Mouse (Mus musculus): ENCODE data around the gene Rplp0.
"Not testable (repeated sequence)": the region's sequence is repeated elsewhere in the genome, so short reads cannot be mapped to it uniquely, and the experiment has no call there.

The Rplp0 gene

DNA sequence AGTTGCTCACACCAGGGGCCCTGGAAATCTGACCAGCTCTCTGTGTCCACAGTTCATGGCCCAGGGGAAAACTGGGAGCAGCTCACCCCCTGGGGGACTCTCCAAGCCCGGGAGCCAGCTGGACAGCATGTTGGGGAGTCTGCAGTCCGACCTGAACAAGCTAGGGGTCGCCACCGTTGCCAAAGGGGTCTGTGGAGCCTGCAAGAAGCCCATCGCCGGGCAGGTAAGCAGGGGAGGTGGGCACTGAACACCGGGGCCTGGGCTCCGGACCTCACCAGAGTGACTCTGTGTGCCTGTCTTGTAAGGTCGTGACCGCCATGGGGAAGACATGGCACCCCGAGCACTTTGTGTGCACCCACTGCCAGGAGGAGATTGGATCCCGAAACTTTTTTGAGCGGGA is 7.5 kb upstream of the Rplp0 start:
- no peak for DNase-seq

DNA sequence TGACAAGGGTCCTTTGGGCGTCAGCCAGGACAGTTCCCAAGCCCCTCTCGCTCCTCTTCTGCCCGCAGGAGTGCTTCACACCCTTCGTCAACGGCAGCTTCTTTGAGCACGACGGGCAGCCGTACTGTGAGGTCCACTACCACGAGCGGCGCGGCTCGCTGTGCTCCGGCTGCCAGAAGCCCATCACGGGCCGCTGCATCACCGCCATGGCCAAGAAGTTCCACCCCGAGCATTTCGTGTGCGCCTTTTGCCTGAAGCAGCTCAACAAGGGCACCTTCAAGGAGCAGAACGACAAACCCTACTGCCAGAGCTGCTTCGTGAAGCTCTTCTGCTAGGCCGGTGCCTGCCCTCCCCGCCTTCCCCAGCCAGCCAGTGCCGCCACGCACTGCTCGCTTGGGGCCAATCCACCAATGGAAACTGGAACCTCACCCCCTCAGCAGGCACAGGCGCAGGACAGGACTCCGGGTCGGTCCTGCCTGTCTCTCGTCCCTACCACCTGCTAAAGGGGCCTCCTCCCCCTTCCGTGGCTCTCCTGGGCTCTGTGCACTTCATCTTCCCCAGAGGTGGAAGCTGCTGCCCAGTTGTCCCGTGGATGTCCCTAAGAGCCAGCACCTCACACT is 5.4 kb upstream of the Rplp0 start:
- DNase-seq = peak in 1 of 2 experiments; percentile 49

DNA sequence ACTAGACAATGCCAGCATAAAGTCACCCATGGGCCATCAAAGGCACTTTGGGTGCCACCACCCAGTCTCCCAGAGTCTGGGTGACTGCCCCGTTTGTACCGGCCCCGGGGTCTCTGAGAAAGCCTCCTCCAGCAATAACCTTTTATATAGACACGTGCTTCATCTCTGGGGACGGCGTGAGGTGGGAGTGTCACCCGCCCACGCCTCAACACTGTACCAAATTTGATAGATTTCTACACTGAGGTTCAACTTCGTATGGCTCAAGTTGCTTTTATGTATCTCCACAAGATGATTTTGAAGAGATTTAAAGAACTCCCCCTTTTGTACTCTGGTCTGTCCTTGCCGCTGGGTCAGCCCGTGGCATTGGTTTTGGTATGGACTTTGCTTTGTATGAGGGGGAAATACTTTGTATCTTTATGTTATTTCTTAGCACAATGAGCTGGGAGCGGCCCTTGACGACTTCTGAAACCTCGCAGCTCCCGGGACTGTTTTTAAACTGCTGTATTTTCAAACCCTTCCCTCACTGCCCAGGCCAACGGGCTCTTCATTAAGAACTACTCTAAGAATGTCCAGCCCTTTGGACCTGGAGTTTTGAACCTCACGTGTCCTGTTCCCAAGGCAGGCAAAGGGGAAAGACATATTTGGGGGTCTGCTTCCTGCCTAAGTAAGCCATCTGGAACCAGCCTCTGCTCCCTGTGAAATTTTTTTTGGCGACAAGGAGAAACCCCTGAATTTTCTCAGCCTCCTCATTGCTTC is 4.6 kb upstream of the Rplp0 start:
- no peak for DNase-seq

DNA sequence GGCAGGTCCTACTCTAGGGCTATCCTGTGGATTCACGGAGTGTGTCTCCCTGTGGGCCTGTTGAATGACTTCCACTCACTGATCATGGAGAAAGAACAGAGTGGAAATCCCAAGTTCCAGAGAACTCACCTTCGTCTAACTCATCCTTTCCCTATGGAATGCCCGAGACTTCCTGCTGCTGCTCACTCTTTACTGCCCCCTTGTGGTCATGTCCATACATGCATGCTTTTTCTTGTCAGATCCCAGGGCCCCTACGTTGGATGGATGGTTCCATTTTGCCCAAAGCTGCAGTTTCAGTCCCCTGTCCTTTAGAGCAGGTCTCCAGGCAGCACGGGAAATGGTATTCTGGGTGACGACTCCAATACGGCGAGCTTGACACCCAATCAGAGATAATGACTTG is 3.0 kb upstream of the Rplp0 start:
- DNase-seq = peak; percentile 81 to 88

DNA sequence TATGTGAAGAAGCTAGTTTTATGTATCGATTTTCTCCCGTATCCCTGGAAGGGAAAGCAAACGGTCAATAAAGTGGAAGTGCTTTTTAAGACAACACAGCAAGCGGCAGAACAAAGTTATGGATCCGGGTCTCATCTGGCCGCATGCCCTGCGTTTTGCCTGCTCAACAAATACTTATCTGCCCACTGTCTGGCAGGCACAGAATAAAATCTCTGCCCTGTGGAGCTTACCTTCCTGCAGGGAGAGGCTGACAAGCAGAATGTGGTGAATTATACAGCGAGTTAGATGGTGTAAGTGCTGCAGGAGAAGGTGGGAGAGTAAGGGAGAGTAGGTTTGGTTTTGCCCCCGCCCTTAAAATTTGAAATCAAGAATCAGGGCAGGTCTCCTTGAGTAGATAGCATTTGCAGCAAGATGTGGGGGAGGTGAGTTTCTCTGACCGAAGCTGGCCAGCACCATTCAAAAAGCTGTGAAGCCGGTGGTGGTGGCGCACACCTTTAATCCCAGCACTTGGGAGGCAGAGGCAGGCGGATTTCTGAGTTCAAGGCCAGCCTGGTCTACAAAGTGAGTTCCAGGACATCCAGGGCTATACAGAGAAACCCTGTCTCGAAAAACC is 979 bp upstream of the Rplp0 start:
- no peak for DNase-seq

DNA sequence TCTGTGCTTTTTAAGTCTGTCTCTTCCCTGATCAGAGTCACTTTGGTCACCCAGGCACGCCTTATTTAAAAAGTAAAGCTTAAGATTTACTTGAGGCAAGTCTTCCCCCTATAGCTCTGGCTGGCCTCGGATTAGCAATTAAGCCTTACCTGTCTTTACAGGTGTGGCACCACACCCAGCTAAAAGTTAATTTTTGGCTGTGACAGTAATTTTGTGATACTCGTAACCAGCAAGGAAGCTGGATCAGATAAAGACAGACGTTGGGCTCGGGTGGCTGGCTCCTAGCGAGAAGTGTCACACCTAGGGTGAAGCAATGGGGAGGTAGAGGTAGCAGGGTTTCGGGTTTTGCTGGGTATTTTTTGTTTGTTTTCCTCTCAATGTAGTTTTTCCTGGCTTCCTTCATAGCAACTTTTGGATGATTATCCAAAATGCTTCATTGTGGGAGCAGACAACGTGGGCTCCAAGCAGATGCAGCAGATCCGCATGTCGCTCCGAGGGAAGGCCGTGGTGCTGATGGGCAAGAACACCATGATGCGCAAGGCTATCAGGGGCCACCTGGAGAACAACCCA is 1.2 kb downstream of the Rplp0 start:
- DNase-seq = no peak

DNA sequence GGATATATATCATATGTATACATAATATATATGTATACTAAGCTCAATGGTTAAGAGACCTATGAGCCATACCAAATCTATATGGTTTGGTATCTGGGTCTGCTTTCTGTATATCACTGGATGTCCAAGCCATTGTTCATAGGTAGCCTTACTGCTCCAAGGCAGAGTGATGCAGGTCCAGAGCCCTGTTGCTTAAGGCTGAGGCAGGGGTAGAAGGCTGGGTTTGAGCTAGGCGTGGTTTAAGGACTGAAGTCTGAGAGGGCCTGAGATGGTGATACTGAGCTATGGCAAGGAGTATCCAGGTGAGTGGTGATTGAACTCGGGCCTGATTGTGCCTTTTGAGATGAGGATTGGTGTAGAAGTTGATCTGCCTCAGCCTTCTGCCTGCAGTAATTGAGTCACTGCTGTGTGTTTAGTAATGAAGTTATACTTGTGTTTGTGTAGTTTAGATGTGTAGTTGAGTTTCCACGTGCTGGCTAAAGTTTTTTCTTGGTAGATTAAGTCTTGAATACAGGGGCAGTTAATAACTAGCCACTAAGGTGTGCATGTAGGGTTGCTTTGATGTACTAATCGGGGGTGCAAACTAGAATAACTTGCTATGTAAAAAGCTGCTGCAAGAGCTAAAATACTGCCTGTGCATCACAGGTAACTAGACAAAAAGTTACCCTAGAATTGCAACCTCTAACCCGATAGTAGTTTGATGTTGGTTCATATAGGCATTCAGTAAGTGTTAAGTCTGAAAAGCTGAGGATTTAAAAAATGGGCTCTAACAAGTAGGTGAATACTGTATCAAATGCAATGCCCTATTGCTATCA is 4.7 kb downstream of the Rplp0 start:
- DNase-seq = no peak

DNA sequence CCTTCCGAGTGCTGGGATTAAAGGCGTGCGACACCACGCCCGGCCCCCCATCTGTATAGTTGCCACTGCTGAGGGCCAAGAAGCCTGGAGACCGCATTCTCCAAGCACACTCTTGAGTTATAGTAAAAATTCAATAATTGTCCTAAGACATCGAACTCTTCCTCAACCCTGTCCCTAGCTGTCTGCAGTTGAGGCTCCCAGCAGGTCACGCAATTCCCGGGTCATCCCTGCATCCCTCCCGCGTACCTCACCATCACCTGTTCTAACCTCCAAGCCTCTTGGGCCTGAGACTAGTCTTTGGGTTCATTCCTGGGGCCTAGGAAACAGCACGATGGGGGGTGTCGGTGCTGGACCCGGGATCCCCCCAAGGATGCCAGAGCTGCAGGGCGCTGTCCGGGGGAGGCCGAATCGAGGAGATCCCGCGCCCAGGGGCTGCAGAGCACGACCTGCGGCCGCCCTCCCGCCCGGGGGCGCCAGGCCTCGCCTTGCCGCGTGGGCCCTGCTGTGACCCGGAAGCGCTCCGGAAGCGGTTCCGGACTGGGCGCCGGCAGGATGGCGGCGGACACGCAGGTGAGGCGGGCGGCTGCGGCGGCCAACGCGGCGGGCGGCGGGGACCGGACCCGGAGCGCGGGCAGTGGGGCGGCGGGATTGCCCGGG is 5.6 kb downstream of the Rplp0 start, which contains the start of gene Gcn1l1:
Gcn1l1 (plus strand) TSS at position 518 of the 657 bp plus-strand sequence.
- peak; percentile 83 to 91 for DNase-seq

DNA sequence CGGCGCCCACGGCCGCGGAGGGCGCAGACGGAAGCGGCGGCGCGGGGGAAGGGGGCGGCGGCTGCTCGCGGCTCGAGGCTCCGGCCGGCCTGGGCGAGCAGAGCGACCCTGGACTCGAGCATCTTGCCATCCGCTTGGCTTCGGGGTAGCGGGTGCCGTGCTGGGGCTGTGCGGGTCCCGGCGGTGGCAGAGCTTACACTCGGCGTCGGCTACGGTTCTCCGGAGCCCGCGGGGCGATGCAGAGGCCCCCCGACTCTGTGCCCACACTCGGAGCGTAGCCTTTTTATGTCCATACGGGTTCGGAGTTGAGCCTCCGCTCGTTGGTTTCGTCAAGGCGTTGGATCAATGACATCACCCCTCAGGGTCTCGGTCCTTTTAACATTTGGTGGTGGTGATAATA is 6.1 kb downstream of the Rplp0 start:
- no peak for DNase-seq

DNA sequence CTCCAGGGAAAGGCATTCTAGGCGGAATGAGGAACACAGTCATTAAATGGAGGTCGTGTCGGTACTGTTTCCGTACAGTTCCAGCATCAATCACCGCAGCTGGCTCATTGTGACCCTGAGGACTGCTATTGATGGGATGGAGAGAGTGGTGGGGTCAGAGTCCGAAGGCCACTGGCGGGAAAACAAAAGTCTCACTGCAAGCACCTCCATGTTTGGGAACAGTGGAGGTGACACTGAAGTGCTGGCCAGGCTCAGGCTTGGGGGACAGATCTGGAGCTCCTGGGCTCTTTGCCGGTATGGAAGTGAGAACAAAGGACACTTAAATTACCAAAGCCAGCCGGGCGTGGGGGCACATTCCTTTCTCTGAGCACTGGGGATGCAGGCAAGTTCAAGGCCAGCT is 9.4 kb downstream of the Rplp0 start:
- peak; percentile 19 to 49 for DNase-seq

DNA sequence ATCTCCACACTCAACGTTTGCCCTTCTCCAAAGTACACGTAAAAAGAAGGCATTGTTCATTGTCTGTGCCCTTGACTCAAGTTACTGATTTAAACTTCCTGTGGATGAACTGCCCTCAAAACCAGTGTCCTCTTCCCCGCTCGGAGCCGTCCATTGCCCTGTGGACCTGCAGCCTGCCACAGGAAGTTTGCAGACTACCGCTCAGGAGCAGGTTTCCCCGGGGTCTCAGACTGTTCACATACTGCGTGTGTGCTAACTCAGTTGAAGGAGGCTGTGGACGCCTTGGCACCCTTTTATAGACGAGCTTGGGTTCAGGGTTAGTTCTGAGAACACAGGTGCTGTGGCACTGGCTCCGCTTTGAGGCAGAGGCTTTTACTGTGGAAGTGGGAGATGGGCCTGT is 10.0 kb downstream of the Rplp0 start:
- peak; percentile 40 to 47 for DNase-seq

DNA sequence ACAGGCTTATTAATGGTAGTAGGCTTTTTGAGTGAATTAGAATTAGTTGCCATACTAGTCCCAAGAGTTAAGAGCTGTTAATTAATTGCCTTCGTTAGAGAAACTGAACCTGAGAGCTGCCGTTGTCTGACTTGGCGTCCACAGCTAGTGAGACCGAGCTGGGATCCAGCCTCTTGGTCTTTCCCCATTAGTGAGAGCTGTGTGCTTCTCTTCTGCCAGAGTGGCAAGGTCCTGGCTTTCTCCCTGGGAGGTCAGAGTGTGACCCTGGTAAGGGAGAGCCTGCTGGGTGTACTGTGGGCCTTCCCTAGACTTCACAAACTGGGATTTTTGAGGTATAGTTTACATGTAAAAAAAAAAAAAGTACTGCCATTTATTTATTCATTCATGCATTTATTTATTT is 10.5 kb downstream of the Rplp0 start:
- DNase-seq = no peak

DNA sequence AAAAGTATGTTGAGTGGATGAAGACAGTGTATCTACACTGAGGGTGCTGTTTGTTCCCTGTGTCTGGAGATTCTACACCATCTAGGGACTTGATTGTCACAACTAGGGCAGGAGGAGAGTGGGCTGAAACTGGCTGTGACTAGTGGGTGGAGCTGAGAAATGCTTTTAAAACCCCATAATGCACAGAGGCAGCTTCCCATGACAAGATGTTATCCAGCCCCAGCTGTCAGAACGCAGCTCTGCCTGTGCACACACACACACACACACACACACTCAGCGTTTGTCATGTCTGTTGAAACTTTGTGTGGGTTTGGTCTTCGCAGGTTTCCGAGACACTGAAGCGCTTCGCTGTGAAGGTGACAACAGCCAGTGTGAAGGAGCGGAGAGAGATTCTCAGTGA is 11.8 kb downstream of the Rplp0 start:
- no peak for DNase-seq

DNA sequence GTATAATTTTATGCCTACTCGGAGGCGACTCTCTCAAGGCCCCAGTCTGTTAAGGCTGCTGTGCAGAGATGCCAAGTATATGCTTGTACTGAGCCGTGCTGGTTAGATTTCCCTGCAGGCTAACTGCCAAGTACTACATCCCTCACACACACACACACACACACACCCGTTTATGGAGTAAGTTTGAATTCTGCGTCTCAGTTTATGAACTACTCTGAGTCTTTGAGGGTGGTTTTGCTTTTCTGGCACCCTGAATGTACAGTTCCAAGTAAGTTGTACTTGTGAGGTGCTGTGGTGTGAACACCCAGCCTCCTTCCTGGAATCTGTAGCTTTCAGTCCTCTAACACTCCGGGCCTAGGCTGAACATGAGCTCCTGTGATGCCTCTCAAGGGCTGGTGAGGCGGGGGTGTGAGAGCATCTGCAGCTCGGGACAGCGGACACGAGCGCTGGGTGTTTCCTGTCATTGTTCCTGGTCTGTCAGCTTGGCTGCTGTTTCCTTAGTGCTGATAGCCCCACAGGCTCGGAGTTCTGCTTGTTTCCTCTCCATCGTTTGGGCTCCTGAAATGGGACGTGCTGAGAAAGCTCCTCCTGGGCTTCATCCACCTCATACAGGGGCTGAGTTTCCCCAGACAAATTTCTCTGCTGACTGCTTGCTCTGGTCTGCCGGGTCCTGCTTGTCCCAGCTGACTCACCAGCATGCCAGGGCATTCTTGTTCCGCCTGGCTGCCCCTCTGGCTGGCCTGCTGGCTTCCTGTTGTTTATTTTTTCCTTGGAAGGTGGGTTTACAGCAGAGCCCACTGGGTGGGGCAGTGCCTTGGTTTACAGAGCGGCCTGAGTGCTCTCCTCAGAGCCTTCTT is 13.6 kb downstream of the Rplp0 start:
- DNase-seq = peak; percentile 76 to 86

DNA sequence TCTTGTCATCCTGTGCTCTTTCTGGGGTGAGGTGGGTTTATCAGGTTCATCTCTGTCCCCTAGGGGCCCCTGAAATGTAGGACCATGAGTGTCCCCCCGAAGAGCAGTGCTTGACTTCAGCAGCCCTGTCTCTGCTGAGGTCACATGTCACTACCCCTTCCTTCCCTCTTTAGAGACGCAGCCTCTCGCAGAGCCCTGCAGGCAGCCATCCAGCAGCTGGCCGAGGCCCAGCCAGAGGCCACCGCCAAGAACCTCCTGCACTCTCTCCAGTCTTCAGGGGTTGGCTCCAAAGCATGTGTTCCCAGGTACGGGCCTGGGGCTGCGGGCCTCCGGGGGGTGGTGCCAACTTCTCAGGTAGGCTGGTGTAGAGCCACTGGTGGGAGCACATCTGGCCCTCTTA is 15.7 kb downstream of the Rplp0 start:
- no peak for DNase-seq

DNA sequence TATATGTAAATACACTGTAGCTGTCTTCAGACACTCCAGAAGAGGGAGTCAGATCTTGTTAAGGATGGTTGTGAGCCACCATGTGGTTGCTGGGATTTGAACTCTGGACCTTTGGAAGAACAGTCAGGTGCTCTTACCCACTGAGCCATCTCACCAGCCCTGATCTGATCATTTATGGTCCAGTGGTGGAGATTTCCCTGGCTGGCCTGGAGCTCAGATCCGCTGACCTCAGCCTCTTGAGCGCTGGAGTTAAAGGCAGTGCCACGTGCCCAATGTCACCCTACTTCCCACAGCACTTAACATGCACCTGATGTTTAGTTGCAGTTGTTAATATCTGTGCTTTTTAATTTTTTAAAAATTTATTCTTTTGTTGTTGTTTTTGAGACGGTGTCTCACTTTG is 18.4 kb downstream of the Rplp0 start:
- not testable (repeated sequence) for DNase-seq

DNA sequence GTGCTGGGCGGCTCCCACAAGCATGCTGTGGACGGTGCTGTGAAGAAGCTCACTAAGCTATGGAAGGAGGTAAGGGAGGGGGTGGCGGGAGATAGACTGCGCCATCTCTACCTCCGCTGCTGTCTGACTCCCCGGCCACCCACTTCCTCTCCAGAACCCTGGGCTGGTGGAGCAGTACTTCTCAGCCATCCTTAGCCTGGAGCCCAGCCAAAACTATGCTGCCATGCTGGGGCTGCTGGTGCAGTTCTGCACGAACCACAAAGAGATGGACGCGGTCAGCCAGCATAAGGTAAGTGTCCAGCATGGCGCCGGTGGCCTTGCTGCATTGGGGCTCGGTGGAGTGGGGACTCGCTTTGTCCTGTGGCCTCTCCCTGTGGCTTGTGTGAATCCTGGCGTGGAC is 19.7 kb downstream of the Rplp0 start:
- no peak for DNase-seq

DNA sequence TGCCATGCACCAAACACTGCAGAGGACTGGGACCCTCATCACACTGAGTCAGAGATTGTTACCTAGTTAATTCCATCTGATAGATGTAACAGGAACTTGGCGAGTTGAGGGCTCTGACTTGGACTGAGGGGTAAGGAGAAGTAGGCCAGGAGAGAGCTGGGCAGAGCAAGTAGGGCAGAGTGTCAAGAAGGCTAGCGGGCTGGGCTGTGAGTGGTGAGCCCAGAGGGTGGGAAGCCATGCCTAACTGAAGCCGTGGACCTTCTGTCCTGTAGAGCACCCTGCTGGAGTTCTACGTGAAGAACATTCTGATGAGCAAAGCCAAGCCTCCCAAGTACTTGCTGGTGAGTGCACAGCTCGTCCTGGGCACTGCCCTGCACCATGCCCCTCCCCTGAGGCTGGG is 20.1 kb downstream of the Rplp0 start:
- DNase-seq = no peak

DNA sequence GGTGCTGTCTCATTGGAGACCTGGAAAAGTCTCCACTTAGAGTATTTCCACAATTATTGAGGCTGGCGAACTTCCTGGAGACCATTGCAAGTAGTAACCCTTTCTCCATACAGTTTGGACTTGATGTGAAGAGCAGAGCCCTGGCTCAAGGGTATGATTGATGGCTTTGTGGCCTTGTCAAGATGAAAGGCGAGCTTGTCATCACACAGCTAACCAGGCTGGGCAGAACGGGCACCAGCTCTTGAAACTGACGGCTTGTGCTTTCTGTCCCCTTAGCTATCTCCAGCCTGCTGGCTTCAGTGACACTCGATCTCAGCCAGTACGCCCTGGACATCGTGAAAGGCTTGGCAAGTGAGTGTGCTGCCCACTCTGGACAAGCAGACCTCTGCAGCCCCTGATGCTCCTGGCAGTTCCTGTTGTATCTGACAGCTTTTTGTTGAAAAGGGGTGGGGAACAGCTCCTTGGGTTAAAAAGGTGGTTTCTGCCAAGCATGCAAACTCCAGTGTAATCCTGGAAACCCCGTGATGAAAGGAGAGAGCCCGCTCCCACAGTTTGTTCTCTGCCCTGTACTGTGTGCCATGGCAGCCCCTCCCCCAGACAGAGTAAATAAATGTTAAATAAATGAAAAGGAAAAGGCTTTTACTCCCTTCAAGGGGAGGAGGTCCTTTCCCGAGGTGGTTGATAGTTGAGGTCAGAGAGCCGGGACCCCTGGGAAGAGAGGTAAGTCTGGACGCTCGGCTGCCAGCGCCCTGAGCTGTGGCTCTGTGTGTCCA is 21.1 kb downstream of the Rplp0 start:
- no peak for DNase-seq

DNA sequence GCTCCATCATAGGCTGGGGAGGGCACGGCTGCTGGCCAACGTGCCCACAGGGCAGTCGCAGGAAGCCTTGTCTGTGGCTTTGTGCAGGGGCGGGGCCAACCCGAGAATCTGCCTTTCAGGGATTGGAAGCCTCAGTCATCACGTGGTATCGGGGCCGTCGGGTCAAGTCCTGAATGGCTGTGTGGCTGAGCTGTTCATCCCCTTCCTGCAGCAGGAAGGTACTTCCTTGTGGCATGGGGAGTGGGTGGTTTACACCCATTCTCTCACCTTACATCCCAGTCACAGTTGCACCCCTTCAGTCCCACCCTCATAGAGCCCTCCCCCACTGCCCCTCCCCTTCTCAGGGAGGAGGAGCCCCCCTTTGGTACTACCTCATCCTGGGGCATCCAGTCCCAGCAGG is 22.4 kb downstream of the Rplp0 start:
- no peak for DNase-seq

DNA sequence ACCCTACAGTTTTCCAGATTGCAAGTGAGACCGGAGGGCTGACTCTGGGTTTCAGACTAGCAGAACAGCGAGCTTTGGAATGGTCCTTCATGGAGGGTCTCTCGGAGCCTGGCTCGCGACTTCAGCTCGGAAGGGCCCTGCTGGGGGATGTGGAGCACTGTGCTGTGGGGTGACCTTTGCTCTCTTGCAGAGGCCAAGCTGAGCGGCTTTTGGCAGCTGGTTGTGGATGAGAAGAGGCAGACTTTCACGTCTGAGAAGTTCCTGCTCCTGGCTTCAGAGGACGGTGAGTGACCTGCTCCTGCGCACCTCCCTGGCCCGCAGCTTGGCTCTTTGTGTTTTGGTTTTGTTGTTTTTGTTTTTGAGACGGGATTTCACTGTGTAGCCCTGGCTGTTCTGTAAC is 26.3 kb downstream of the Rplp0 start:
- DNase-seq = peak in 1 of 2 experiments; percentile 36

All from kidney, postnatal 4 days (tissue).